Mouse (Mus musculus) heart, embryonic 10.5 days (tissue): ENCODE results near the gene Bbs7. TPM values are rescaled to one million over a fixed set of nuclear protein-coding genes. Genes with fewer than 3 reads are reported as not detected.
A peak's percentile ranks its signal among the peaks of the same experiment; 100 is the strongest.

Source experiments
- DNase-seq: peaks from one replicate; pipeline ENCODE4 v3.0.0-alpha.2; 2017; ENCODE audit warnings: low spot score
- H3K27ac ChIP-seq: fragments of 300-500 bp; sonication (generic); 2 replicates; pipeline ENCODE4 v1.5.1; 2016; ENCODE audit warnings: mild to moderate bottlenecking
- H3K27me3 ChIP-seq: fragments of 300-500 bp; sonication (generic); 2 replicates; pipeline ENCODE4 v1.6.1; 2016; ENCODE audit warnings: mild to moderate bottlenecking; ENCODE audit not compliant: poor library complexity, insufficient read depth, severe bottlenecking
- H3K36me3 ChIP-seq: fragments of 300-500 bp; sonication (generic); 2 replicates; pipeline ENCODE4 v1.6.1; 2016; ENCODE audit warnings: mild to moderate bottlenecking, moderate library complexity
- H3K4me1 ChIP-seq: fragments of 300-500 bp; sonication (generic); 2 replicates; pipeline ENCODE4 v1.6.1; 2016; ENCODE audit warnings: mild to moderate bottlenecking
- H3K4me3 ChIP-seq: fragments of 300-500 bp; sonication (generic); 2 replicates; pipeline ENCODE4 v1.5.1; 2016; ENCODE audit warnings: mild to moderate bottlenecking, moderate library complexity
- H3K9me3 ChIP-seq: fragments of 300-500 bp; sonication (generic); 2 replicates; pipeline ENCODE4 v1.6.1; 2016; ENCODE audit warnings: mild to moderate bottlenecking, moderate library complexity
- WGBS: fragments of 180-500 bp; shearing (Covaris S2); methylation state at CpG from one replicate; pipeline ENCODE4 v1.1.7; 2016; 5-methylcytosine and 5-hydroxymethylcytosine counted together
- polyA plus RNA-seq: library from polyadenylated mRNA; unstranded; fragments of >200 nt; fragmentation: Nextera tagmentation; extraction: Ambion mirVana; gene quantifications from 2 replicates; pipeline ENCODE4 v1.2.1, GENCODE M21; 2016

Gene Bbs7
- polyA plus RNA-seq, 1 experiment from 2014 or later, result 12.6 TPM

DNA sequence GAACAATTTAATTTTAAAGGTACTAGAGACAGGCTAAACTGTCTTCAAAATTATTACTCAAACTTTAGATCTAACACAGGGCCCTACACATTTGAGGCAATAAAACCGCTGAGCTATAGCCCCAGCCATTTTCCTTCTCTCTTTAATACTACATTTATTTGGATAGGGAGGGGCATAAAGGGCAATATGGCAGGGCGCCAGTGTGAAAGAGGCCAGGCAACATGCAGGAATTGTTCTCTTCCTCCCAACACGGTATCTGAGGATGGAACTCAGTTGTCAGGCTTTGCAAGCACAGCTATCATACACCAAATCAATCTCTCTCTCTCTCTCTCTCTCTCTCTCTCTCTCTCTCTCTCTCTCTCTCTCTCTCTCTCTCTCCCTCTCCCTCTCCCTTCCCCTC lies 14.5 kb downstream of the Bbs7 start:
- no peaks in the 10 kb centered on the region for H3K36me3 ChIP-seq
- 80% methylated on average over 3 of the region's 3 CpGs for WGBS
- DNase-seq, result no peak

DNA sequence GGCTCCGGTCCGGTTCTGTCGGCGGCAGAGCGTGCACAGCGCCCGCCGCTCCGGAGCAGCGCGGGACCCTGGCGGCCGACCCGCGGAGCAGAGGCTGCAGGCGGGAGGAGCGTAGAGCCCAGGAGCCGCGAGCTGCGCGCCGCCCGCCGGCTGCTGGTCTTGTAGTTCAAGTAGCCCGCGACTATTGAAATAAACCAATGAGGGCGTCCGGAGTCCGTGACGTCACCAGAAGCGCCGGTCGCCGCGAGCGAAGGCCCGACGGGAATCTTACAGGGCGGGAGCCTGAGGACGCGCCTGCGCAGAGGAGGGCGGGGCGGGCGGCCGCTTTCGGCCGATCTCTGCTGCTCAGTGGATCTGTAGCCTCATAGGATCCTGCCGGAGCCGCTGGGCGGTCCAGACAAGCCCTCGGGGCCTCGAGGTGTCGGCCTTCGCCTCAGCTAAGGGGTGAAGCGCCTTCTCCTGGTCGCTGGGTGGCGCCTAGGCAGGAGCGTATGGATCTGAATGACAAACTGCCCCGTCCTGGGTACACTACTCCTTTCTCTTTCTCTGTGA lies 41.4 kb downstream of the Bbs7 start, which contains the start of gene Ccna2:
TSS of gene Ccna2 (minus strand) at position 324 of the 552 bp plus-strand sequence.
- no peaks in the 10 kb centered on the region for H3K27me3 ChIP-seq
- H3K4me3 ChIP-seq, result peak within 1 kb of the TSS; percentile 98
- H3K36me3 ChIP-seq, result peaks cover 35% of the 10 kb centered on the region
- H3K27ac ChIP-seq, result peak within 1 kb of the TSS; percentile 92
- DNase-seq, result peak; percentile 100
- WGBS, result under 1% methylated on average over 60 of the region's 60 CpGs
- H3K4me1 ChIP-seq, result peaks cover 13% of the 10 kb centered on the region
- H3K9me3 ChIP-seq, result no peaks in the 10 kb centered on the region

More for the DNA sequence above, 14.5 kb downstream of the Bbs7 start:
- no peak overlapping the region for H3K27ac ChIP-seq
- H3K4me1 ChIP-seq, result no peaks in the 10 kb centered on the region
- H3K4me3 ChIP-seq, result no peak overlapping the region
- H3K27me3 ChIP-seq, result no peaks in the 10 kb centered on the region
- no peaks in the 10 kb centered on the region for H3K9me3 ChIP-seq

DNA sequence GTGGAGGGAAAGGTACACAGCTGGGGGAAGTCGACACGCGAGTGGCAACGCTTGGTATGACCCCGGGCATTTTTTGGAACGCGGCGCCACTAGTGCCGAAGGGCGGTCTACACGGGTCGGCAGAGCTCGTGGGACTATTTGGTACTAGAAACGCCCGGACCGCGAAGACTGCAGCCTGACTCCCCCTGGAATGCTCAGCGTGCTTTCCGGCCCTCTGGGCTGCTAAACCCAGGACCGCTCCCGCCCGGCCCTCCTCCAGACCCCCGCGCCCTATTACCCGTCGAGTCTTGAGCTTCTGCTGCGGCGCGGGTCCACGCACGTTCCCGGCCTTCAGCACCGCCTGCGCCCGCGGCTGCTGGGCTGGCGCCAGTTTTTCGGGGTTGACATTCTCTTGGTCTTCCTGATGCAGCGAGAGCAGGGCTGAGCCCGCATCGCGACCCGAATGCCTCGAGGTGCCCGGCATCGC lies 41.9 kb downstream of the Bbs7 start:
- Histone ChIP-seq H3K27me3 (no peaks in the 10 kb centered on the region), H3K36me3 (peaks cover 40% of the 10 kb centered on the region), H3K27ac (peak overlapping the region; percentile 92), H3K9me3 (no peaks in the 10 kb centered on the region), H3K4me3 (peak overlapping the region; percentile 98), H3K4me1 (peaks cover 13% of the 10 kb centered on the region)
- under 1% methylated on average over 46 of the region's 46 CpGs for WGBS
- no peak for DNase-seq

DNA sequence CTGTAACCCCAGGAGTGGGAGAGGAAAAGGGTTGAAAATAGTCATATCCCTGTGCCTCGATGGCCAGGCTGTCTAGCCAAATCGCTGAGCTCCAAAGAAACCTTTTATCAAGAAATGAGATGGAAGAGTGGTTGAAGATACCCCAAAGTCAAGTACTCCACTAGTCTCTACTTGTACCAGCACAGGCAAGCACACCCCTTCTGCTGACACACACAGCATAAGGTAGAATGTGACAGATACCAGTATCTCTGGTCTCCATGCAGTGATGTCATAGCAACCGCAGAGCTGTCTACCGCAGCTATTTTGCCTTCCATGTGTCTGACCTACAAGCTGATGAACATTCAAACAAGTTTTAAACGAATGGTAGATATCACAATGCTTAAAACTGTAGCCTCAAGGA lies 43.4 kb downstream of the Bbs7 start:
- peaks cover 54% of the 10 kb centered on the region for H3K36me3 ChIP-seq
- 78% methylated on average over 5 of the region's 5 CpGs for WGBS
- H3K27ac ChIP-seq, result no peak overlapping the region
- DNase-seq, result peak; percentile 76
- H3K4me1 ChIP-seq, result peaks cover 13% of the 10 kb centered on the region
- H3K4me3 ChIP-seq, result peak overlapping the region; percentile 98
- no peaks in the 10 kb centered on the region for H3K27me3 ChIP-seq
- H3K9me3 ChIP-seq, result no peaks in the 10 kb centered on the region

DNA sequence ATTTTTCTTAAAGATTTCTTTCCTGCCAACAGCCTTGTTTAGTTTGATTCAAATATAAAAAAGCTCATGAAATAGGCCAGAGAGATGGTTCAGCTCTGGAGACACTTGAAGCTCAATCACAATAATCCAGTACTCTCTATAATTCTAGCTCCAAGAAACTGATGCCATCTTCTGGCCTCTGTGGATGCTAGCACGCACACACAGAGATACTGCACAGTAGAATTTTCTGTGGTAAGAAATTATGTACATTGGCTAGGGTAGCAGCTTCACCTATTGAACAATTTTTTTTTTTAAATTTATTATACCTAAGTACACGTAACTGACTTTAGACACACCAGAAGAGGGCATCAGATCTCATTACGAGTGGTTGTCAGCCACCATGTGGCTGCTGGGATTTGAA lies 49.6 kb downstream of the Bbs7 start:
- H3K27ac ChIP-seq, result no peak overlapping the region
- 94% methylated on average over 3 of the region's 3 CpGs for WGBS
- H3K4me1 ChIP-seq, result no peaks in the 10 kb centered on the region
- DNase-seq, result no peak
- H3K9me3 ChIP-seq, result no peaks in the 10 kb centered on the region
- no peak overlapping the region for H3K4me3 ChIP-seq
- peaks cover 91% of the 10 kb centered on the region for H3K36me3 ChIP-seq
- no peaks in the 10 kb centered on the region for H3K27me3 ChIP-seq

DNA sequence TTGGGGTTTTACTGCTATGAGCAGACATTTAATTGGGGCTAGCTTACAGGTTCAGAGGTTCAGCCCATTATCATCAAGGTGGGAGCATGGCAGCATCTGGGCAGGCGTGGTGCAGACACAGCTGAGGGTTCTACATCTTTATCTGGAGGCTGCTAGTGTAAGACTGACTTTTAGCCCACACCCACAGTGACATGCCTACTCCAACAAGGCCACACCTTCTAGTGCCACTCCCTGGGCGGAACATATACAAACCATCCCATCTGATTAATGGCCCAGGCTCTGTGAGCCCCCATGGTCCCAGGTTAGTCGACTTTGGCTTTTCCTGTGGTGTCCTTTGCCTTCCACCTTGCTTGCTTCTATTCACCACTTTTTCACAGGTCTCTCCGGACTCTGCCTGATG lies 53.7 kb downstream of the Bbs7 start:
- no peak for DNase-seq
- H3K27ac ChIP-seq, result no peak overlapping the region
- no peaks in the 10 kb centered on the region for H3K4me1 ChIP-seq
- H3K27me3 ChIP-seq, result no peaks in the 10 kb centered on the region
- no peaks in the 10 kb centered on the region for H3K9me3 ChIP-seq
- peaks cover 91% of the 10 kb centered on the region for H3K36me3 ChIP-seq
- WGBS, result 80% methylated on average over 4 of the region's 4 CpGs
- H3K4me3 ChIP-seq, result no peak overlapping the region

DNA sequence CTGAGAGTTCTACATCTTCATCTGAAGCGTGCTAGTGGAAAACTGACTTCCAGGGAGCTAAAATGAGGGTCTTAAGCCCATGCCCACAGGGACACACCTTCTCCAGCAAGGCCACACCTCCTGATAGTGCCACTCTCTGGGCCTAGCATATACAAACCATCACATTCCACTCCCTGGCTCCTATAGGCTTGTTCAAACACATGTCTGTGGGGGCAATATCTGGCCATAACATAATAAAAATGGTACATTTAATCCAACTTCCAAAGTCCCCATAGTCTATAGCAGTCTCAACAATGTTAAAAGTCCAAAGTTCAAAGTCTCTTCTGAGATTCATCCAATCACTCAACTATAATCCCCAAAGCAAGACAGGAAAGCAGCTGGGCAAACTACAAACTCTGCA lies 55.7 kb downstream of the Bbs7 start:
- Histone ChIP-seq H3K36me3 (peaks cover 79% of the 10 kb centered on the region), H3K4me1 (no peaks in the 10 kb centered on the region; the same call in 1 of the 2 replicates)
- WGBS, result 90% methylated on average over 1 of the region's 1 CpGs

DNA sequence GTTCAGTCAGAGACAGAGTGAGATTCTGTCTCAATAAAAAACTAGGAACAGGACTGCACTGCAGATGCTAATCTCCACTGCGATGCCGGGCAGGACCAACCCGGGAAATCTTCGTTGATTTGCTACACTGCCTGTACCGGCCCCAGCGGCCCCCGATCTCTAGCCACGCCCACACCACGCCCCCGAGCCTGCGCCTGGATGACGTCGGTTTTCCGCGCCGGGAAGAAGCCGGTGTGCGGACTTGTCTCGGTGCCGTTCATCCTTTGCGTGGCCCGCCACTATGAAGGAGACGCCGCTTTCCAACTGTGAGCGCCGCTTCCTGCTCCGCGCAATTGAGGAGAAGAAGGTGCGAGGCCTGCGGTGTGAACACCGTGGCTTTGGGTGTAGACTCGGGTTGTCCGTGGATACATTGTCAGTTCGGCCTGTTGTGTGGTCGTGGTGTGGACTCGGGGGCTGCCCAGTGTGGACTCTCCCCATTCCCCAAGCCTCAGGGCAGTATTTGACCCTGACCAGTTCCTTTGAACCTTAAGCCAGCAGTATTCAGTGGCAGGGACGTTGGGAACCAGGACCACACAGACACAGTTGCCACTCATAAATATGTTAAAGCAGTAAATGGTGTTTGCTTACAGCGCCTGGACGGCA lies 60.8 kb downstream of the Bbs7 start, which contains the start of gene Exosc9:
TSS of gene Exosc9 (plus strand) at position 201 of the 642 bp plus-strand sequence.
- H3K4me1 ChIP-seq, result peaks cover 4% of the 10 kb centered on the region; the same call in 1 of the 2 replicates
- under 1% methylated on average over 39 of the region's 39 CpGs for whole genome bisulfite sequencing
- peaks cover 36% of the 10 kb centered on the region for H3K36me3 ChIP-seq
- no peaks in the 10 kb centered on the region for H3K27me3 ChIP-seq
- H3K9me3 ChIP-seq, result no peaks in the 10 kb centered on the region
- H3K4me3 ChIP-seq, result peak within 1 kb of the TSS; percentile 81
- H3K27ac ChIP-seq, result peak within 1 kb of the TSS; percentile 84
- peak; percentile 95 for DNase-seq

More for the DNA sequence above, 55.7 kb downstream of the Bbs7 start:
- no peak overlapping the region for H3K4me3 ChIP-seq
- no peaks in the 10 kb centered on the region for H3K27me3 ChIP-seq
- H3K9me3 ChIP-seq, result no peaks in the 10 kb centered on the region
- no peak for DNase-seq
- no peak overlapping the region for H3K27ac ChIP-seq

DNA sequence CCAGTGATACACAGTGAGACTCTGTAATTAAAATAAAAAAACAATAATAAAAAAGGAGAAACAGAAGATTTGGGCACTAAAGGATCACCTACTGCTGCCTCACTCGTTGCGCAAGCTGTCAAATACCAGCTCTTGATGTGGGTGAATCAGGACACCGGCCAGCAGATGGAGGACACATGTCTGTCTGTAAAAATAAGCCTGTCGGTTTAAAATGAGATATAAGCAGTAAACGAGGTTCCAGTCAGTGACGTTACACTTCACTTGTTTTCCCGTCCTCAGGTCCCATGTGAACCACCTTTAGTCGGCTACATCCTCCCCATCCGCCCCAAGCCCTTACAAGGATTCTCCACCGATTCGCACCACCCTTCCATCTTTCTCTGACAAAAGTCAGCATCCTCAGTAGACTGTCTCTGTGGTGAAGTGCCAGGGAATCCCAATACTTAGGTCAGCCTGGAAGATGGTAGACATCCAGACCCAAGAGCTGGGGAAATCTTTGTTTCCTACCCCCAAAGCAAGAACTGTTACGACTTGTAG lies 61.4 kb downstream of the Bbs7 start:
- peaks cover 4% of the 10 kb centered on the region; the same call in 1 of the 2 replicates for H3K4me1 ChIP-seq
- H3K4me3 ChIP-seq, result peak overlapping the region; percentile 81
- 25% methylated on average over 12 of the region's 12 CpGs for WGBS
- H3K27ac ChIP-seq, result peak overlapping the region; percentile 84
- DNase-seq, result no peak
- no peaks in the 10 kb centered on the region for H3K9me3 ChIP-seq
- no peaks in the 10 kb centered on the region for H3K27me3 ChIP-seq
- H3K36me3 ChIP-seq, result peaks cover 30% of the 10 kb centered on the region

DNA sequence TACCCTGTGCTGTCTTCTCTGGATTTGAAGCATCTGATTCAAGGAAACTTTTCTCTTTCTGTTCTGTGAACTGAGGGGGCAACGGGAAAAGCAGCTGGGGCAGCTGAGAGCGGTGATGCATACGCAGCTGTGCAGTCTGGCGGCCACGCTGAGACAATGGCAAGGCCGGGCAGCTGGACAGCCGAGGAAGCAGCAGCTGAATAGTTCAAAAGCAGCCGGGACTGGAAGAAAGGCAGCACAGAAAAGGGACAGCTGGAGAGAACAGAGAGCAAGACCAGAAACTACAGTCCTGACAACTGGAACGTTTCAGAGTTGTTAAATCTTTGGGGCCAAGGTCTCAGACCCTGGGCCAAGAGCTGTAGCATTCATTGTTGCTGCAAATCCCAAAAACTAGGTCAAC lies 61.9 kb downstream of the Bbs7 start:
- Histone ChIP-seq H3K36me3 (peaks cover 25% of the 10 kb centered on the region), H3K4me1 (peaks cover 4% of the 10 kb centered on the region; the same call in 1 of the 2 replicates), H3K9me3 (no peaks in the 10 kb centered on the region), H3K27me3 (no peaks in the 10 kb centered on the region), H3K27ac (no peak overlapping the region), H3K4me3 (no peak overlapping the region)
- no peak for DNase-seq
- 56% methylated on average over 9 of the region's 9 CpGs for WGBS

DNA sequence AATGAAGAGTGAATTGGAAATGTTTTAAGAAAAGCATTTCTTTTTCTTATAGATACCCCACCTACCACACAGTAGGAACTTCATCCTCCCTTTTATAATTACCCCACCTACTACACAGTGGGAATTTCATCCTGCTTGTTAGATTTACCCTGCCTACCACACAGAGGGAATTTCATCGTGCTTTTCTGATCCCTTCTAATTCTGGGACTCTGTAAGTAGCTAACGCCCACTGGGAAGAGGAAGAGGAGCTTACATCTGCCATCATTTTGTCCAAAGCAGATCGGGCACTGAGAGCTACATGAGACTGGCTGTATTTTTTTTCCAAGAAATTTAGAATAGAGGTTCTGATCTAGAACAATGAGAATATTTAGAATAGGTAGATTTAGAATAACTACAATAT lies 68.3 kb downstream of the Bbs7 start:
- no peak for DNase-seq
- no peak overlapping the region for H3K4me3 ChIP-seq
- no peaks in the 10 kb centered on the region for H3K4me1 ChIP-seq
- H3K9me3 ChIP-seq, result no peaks in the 10 kb centered on the region
- no peaks in the 10 kb centered on the region for H3K27me3 ChIP-seq
- 67% methylated on average over 3 of the region's 3 CpGs for WGBS
- H3K27ac ChIP-seq, result no peak overlapping the region
- H3K36me3 ChIP-seq, result no peaks in the 10 kb centered on the region

DNA sequence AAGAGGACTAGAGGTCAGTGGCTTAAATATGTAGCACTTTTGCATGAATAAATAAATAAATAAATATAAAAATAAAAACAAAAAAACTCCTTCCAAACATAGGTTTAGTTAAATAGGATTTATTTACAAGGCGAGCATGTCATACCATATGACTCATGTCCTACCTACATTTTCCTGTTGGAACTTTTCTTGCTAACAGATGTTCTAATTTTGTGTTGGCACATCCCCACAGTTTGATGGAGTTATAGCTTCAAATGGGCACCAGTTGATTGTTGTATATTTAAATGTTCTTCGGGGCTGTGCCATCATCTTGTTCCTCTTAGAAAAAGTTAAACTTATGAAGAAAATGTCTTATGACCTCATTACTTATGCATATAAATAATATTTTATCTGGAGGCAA lies 71.9 kb downstream of the Bbs7 start:
- no peaks in the 10 kb centered on the region for H3K36me3 ChIP-seq
- H3K9me3 ChIP-seq, result no peaks in the 10 kb centered on the region
- 80% methylated on average over 2 of the region's 2 CpGs for WGBS
- H3K27ac ChIP-seq, result no peak overlapping the region
- no peak overlapping the region for H3K4me3 ChIP-seq
- no peaks in the 10 kb centered on the region for H3K4me1 ChIP-seq
- DNase-seq, result no peak
- H3K27me3 ChIP-seq, result no peaks in the 10 kb centered on the region

DNA sequence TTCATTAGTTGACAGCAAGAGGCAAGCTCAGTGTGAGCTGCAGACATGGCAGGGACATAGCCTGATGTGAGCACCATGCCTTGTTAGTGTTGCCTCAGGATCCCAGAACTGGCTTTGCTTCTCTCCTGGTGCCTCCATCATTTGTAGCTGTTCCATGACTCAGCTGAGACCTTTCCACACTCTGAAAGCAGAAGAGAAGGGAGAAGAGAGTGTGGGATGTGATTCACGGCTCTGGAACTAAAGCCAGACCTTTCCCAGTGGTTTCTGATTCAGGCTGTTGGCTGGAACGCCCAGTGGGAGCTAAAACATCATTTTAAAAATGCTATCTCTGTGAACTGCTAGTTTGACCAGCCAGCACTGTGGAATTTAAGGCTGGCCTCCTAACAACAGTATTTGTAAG lies 72.5 kb downstream of the Bbs7 start:
- Histone ChIP-seq H3K27ac (no peak overlapping the region), H3K9me3 (no peaks in the 10 kb centered on the region), H3K4me1 (no peaks in the 10 kb centered on the region), H3K36me3 (no peaks in the 10 kb centered on the region), H3K27me3 (no peaks in the 10 kb centered on the region), H3K4me3 (no peak overlapping the region)
- DNase-seq, result no peak
- WGBS, result 52% methylated on average over 2 of the region's 2 CpGs
